Mouse (Mus musculus) hindbrain, embryonic 16.5 days (tissue): ENCODE results near the gene Olfr694. TPM values are rescaled to one million over a fixed set of nuclear protein-coding genes. Genes with fewer than 3 reads are reported as not detected.

Experiments
- ATAC-seq: fragments of 200-750 bp; cut with Nextera tagmentation; 2 replicates; pipeline ENCODE4 v1.8.0; 2017; ENCODE audit warnings: moderate TSS enrichment, moderate library complexity
- H3K27ac ChIP-seq: fragments of 300-500 bp; sonication (generic); 2 replicates; pipeline ENCODE4 v1.5.1; 2014; ENCODE audit warnings: low read depth, mild to moderate bottlenecking, control low read depth, low read length, moderate library complexity
- H3K27me3 ChIP-seq: fragments of 300-500 bp; sonication (generic); replicated peaks from 2 replicates; pipeline ENCODE4 v1.6.1; 2014; ENCODE audit warnings: low read length; ENCODE audit not compliant: control insufficient read depth, insufficient read depth
- H3K36me3 ChIP-seq: fragments of 300-500 bp; sonication (generic); 2 replicates; pipeline ENCODE4 v1.6.1; 2014; ENCODE audit warnings: mild to moderate bottlenecking, low read length, moderate library complexity, mixed read lengths; ENCODE audit not compliant: control insufficient read depth, insufficient read depth
- H3K4me1 ChIP-seq: fragments of 300-500 bp; sonication (generic); 2 replicates; pipeline ENCODE4 v1.6.1; 2014; ENCODE audit warnings: low read depth, low read length; ENCODE audit not compliant: control insufficient read depth, insufficient read depth
- H3K4me2 ChIP-seq: fragments of 300-500 bp; sonication (generic); 2 replicates; pipeline ENCODE4 v1.6.1; 2014; ENCODE audit warnings: mild to moderate bottlenecking, low read length, control low read depth, moderate library complexity
- H3K4me3 ChIP-seq: fragments of 300-500 bp; sonication (generic); 2 replicates; pipeline ENCODE4 v1.5.1; 2014; ENCODE audit warnings: mild to moderate bottlenecking, low read length, control low read depth, moderate library complexity
- H3K9ac ChIP-seq: fragments of 300-500 bp; sonication (generic); 2 replicates; pipeline ENCODE4 v1.6.1; 2014; ENCODE audit warnings: low read depth, mild to moderate bottlenecking, control low read depth, low read length, moderate library complexity
- H3K9me3 ChIP-seq: fragments of 300-500 bp; sonication (generic); 2 replicates; pipeline ENCODE4 v1.6.1; 2014; ENCODE audit warnings: mild to moderate bottlenecking, low read length, moderate library complexity; ENCODE audit not compliant: control insufficient read depth
- WGBS: fragments of 180-500 bp; shearing (Covaris S2); extraction: QIAGEN DNeasy Blood & Tissue Kit; methylation state at CpG from one replicate; pipeline ENCODE4 v1.1.7; 2014; 5-methylcytosine and 5-hydroxymethylcytosine counted together
- polyA plus RNA-seq: library from polyadenylated mRNA; unstranded; fragments of >200 nt; fragmentation: Nextera tagmentation; extraction: Ambion mirVana; gene quantifications from 2 replicates; pipeline ENCODE4 v1.2.1, GENCODE M21; 2015

The Olfr694 gene
- polyA plus RNA-seq, 1 experiment from 2014 or later, result not detected

DNA sequence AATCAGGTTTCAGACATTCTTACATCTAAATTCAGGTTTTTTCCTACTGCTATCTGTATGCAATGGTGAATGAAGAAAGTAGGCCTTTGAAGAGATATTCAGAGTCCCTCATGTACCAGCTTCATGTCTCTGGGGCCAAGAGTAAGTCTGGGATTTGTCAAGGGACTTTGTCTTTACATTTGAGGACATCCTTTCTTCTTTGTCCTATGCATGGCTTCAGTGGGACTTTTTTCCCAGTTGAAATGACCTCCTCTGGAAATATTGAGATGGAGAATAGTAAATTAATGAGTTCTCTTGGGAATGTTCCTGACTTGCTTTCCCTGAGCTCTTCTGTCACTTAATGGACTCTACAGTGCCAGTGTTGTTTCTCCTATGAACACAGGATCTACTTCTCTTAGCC is 11.1 kb downstream of the Olfr694 start, which contains the start of gene Olfr693:
Gene Olfr693 (minus strand): TSS at position 101 of the 400 bp plus-strand sequence.
- H3K9me3 ChIP-seq, result no peaks in the 10 kb centered on the region
- H3K4me1 ChIP-seq, result no peaks in the 10 kb centered on the region
- no peak within 1 kb of the TSS for H3K27ac ChIP-seq
- H3K27me3 ChIP-seq, result no peaks in the 10 kb centered on the region
- no peak within 1 kb of the TSS for H3K4me3 ChIP-seq
- no peaks in the 10 kb centered on the region for H3K36me3 ChIP-seq
- H3K9ac ChIP-seq, result no peak within 1 kb of the TSS
- no peak for ATAC-seq
- no peak within 1 kb of the TSS for H3K4me2 ChIP-seq

- H3K4me2 ChIP-seq, result no peak overlapping the region
- H3K9me3 ChIP-seq, result no peaks in the 10 kb centered on the region
- no peak overlapping the region for H3K27ac ChIP-seq
- H3K4me3 ChIP-seq, result no peak overlapping the region
- no peaks in the 10 kb centered on the region for H3K36me3 ChIP-seq
- ATAC-seq, result no peak
- no peak overlapping the region for H3K9ac ChIP-seq
- no peaks in the 10 kb centered on the region for H3K4me1 ChIP-seq
- no peaks in the 10 kb centered on the region for H3K27me3 ChIP-seq
Observed at GRCm38 (mm10) chr7:106652344-106652652, 39.3 kb downstream of the Olfr694 start.

DNA sequence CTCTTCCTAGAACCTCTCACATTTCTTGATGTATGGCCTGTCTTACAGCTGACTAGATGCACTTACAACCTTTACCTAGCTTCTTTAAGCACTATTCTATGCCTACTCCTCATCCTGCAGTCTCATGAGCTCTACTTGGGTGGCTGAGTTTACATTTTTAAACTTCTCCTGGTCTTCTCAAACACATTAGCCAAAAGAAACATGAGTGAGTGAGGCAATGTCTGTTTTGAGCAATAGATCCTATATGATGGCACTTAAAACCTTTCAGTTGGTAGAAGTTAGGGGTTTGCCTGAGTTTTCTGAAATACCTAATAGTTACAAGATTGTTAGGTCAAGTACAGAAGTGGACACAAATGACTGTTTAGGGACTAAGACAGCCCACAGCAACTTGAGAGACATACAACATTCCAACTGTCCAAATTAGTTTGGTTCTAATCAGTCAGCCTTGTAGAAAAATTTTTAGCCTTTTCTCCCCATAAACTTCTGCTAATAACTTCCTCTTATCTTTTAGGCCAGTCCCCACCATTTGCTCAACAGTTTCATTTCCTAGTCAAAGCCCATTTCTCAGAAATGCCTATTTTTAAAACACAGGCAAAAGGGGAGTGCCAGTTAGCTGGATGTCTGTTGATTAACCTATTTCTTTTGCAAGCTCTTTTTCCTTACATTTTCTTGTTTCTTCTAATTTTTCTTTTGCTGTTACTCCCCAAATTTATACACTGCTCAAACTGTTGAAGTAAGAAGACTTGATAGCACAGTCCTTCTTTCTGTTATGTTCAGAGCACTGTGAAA is 39.9 kb downstream of the Olfr694 start:
- ATAC-seq, result no peak
- Histone ChIP-seq H3K4me3 (no peak overlapping the region), H3K27me3 (no peaks in the 10 kb centered on the region), H3K36me3 (no peaks in the 10 kb centered on the region), H3K4me1 (no peaks in the 10 kb centered on the region), H3K9ac (no peak overlapping the region), H3K27ac (no peak overlapping the region), H3K4me2 (no peak overlapping the region), H3K9me3 (no peaks in the 10 kb centered on the region)

DNA sequence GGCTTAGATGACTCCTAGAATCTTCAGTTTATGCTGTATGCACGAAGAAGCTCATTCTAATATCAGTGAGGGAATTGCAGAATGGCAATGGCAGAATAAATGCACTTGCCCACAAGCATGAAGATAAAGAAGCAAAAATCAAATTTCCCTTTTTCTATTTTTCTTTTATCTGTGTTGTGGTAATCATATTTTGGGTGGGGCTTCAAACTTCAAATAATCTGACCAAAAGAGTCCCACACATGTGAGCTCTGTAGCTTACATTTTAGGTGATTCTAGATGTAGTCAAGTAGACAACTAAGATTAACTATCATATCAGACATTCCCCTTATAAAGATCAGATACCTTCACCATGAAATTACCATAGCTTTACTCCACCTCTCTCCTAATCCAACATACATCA is 41.8 kb downstream of the Olfr694 start:
- Histone ChIP-seq H3K27ac (no peak overlapping the region), H3K4me3 (no peak overlapping the region), H3K9ac (no peak overlapping the region), H3K36me3 (no peaks in the 10 kb centered on the region), H3K9me3 (no peaks in the 10 kb centered on the region), H3K4me1 (no peaks in the 10 kb centered on the region), H3K4me2 (no peak overlapping the region), H3K27me3 (no peaks in the 10 kb centered on the region)
- ATAC-seq, result no peak
- WGBS, result 68% methylated on average over 1 of the region's 1 CpGs

DNA sequence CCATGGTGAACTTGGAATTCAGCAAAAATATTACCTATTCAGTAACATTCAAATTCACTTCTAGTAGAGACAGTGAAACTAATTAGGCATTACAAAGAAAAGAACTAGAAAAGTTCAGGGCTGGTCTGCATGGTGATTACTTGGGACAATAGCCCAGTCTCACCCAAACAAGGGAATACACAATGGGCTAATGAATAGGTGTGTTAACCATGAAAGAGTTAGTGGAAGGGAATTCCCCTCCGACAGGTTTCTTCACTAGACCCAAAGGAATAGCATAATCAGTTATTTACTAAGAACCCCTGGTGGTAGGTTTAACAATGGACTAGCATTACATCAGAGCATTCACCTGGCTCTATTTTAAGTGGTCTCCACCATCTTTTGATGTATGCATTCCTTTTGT is 46.4 kb downstream of the Olfr694 start:
- no peak for ATAC-seq
- H3K27ac ChIP-seq, result no peak overlapping the region
- H3K27me3 ChIP-seq, result no peaks in the 10 kb centered on the region
- WGBS, result 58% methylated on average over 1 of the region's 1 CpGs
- no peak overlapping the region for H3K4me3 ChIP-seq
- H3K9me3 ChIP-seq, result no peaks in the 10 kb centered on the region
- no peaks in the 10 kb centered on the region for H3K36me3 ChIP-seq
- no peaks in the 10 kb centered on the region for H3K4me1 ChIP-seq
- H3K9ac ChIP-seq, result no peak overlapping the region
- no peak overlapping the region for H3K4me2 ChIP-seq

GRCm38 (mm10) chr7:106644222-106644870 is 47.3 kb downstream of the Olfr694 start:
- Histone ChIP-seq H3K4me3 (no peak overlapping the region), H3K4me2 (no peak overlapping the region), H3K9ac (no peak overlapping the region), H3K9me3 (no peaks in the 10 kb centered on the region), H3K4me1 (no peaks in the 10 kb centered on the region), H3K27me3 (no peaks in the 10 kb centered on the region), H3K27ac (no peak overlapping the region), H3K36me3 (no peaks in the 10 kb centered on the region)
- ATAC-seq, result no peak
- WGBS, result 80% methylated on average over 3 of the region's 3 CpGs

- 85% methylated on average over 1 of the region's 1 CpGs for WGBS
- Histone ChIP-seq H3K4me3 (no peak overlapping the region), H3K9me3 (no peaks in the 10 kb centered on the region), H3K27ac (no peak overlapping the region), H3K4me2 (no peak overlapping the region), H3K27me3 (no peaks in the 10 kb centered on the region), H3K36me3 (no peaks in the 10 kb centered on the region), H3K4me1 (no peaks in the 10 kb centered on the region), H3K9ac (no peak overlapping the region)
- no peak for ATAC-seq
Observed at GRCm38 (mm10) chr7:106640839-106641238, 50.8 kb downstream of the Olfr694 start.

DNA sequence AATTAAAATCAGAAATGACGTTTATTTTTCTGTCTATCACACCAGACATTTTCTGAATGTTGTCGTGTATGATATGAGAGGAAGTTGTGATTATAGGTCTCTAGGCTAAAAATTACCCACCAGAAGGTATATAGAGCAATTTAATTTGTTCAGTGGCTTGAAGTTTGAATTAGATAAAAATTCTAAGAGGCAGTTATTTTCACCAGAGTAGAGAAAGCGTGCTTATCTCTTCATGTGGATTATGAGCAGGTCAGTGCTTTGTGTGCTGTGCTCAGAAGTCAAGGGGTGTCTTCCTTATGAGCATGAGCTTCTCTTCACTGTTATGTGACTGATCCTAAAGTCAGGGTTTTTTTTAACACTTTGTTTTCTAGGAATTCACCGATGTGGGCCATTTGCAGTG is 56.1 kb downstream of the Olfr694 start:
- no peak overlapping the region for H3K27ac ChIP-seq
- ATAC-seq, result no peak
- H3K4me3 ChIP-seq, result no peak overlapping the region
- no peaks in the 10 kb centered on the region for H3K9me3 ChIP-seq
- no peaks in the 10 kb centered on the region for H3K4me1 ChIP-seq
- no peak overlapping the region for H3K4me2 ChIP-seq
- H3K36me3 ChIP-seq, result no peaks in the 10 kb centered on the region
- 94% methylated on average over 4 of the region's 4 CpGs for WGBS
- H3K27me3 ChIP-seq, result no peaks in the 10 kb centered on the region
- H3K9ac ChIP-seq, result no peak overlapping the region
